Mouse (Mus musculus) cerebellum, adult 2 months (tissue): Measurements from ENCODE around the gene Itgb2l.

Source experiments
- CTCF ChIP-seq: fragments of 200-500 bp; IDR thresholded peaks from 2 replicates; pipeline ENCODE4 v1.5.1; 2011; ENCODE audit warnings: low read depth, mild to moderate bottlenecking, control low read depth, low read length, moderate library complexity, borderline replicate concordance; ENCODE audit not compliant: insufficient read depth
- POLR2A ChIP-seq: fragments of 200-500 bp; IDR thresholded peaks from 2 replicates; pipeline ENCODE4 v1.6.1; 2011; ENCODE audit warnings: low read length, control low read depth, borderline replicate concordance; ENCODE audit not compliant: insufficient read depth

DNA sequence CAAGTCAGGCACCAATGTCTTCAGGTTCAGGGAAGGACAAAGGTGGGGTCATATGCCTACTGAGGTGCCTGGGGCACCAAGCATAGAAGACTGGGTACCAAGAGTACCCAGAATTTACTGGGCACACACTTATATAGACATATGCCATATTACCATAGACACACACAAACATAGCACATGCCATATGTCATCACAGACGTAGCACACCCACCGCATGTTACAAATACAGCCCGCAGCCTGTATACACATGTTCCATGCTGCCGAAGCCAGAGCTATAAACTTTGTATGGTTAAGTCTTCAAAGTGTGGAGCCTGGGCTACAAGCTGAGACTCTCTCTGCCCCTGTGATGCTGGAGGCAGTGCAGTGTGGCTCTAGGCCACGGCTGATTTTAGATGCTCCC lies 4.5 kb downstream of the Itgb2l start:
- TF ChIP-seq POLR2A (no peak), CTCF (no peak)
